Comparison of ENCODE assay signal across 9 mouse cellular contexts in the genomic region with DNA sequence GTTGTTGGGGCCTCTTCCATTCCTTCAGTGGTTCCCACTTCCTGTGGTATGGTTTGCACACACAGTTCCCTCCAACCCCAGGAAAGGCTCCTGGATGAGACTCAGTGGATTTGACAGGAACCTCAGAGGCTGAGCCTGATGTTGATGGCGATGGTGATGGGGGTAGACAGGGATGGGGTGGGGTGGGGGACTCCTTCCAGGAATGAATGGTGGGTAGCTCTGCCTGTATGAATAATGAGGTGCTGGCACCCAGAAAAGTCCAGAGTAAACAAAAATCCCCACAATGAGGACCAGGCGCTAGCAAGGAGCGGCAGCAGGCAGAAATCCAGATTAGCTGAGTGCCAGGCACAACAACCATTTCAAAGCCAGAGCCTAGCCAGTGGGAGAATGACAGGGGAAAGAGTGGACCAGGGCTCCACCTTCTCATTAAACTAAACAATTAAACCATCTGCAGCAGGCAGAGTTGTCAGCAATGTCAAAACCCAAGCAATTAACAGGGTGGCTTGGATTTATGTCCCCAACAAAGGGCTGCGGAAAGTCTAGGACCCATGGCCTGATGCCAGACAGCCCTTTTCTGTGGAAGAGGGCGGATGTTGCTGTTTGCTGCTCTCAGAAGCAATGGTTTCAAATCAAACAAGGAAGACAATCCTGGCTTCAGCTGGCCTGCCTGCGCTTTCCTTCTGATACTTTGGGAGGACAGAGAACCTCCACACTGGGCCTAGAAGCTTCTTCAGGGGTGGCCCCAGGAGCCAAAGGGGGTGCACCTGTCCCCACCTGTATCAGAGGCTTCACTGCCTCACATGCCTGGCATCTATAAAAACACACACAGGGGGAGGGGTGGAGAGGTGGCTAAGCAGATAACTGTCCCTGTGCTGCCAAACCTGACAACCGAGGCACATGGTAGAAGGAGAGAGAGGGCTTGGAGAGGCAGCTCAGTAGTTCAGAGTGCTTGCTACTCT. TPM values are rescaled to one million over a fixed set of nuclear protein-coding genes. Genes with fewer than 3 reads are reported as not detected.
A peak's percentile ranks its signal among the peaks of the same experiment; 100 is the strongest.
DNase-seq lines count a peak whose midpoint lies in the region; ATAC-seq and TF ChIP-seq lines count a peak whose summit lies in the region.
"Had no signal": no experiment of that assay in that cellular context is flagged by ENCODE, and none has a peak within 500 bp of the region (broad histone marks: within the 10 kb centered on the region; RNA-seq: fewer than 3 reads in every experiment).

No protein-coding gene starts in this region.

- no peak overlapping the region for H3K4me2 ChIP-seq in lung, embryonic 14.5 days
- no peak overlapping the region for H3K4me2 ChIP-seq in limb, embryonic 14.5 days (replicated peaks; ENCODE audit: low read depth, low read length, severe bottlenecking)

- H3K9ac ChIP-seq in lung, embryonic 14.5 days: no peak overlapping the region
- H3K9ac ChIP-seq in limb, embryonic 14.5 days (ENCODE audit: low read depth, low read length, severe bottlenecking): no peak overlapping the region

- H3K36me3 ChIP-seq in lung, embryonic 14.5 days (ENCODE audit: insufficient read depth): no peaks in the 10 kb centered on the region
- H3K36me3 ChIP-seq in limb, embryonic 14.5 days (ENCODE audit: control insufficient read depth, insufficient read depth, low read length): no peaks in the 10 kb centered on the region

- no peaks in the 10 kb centered on the region; the same call in 1 of the 2 replicates for H3K9me3 ChIP-seq in lung, embryonic 14.5 days (ENCODE audit: low read depth, low read length)
- no peaks in the 10 kb centered on the region; the same call in 1 of the 2 replicates for H3K9me3 ChIP-seq in limb, embryonic 14.5 days (ENCODE audit: control insufficient read depth, low read length)

- 0 out of 2 replicates have a peak, but pooled peaks cover 6% of the 10 kb centered on the region for H3K4me1 ChIP-seq in lung, embryonic 14.5 days (ENCODE audit: insufficient read depth)
- H3K4me1 ChIP-seq in limb, embryonic 14.5 days (ENCODE audit: control insufficient read depth, insufficient read depth, low read length): 0 out of 2 replicates have a peak, but pooled peaks cover 3% of the 10 kb centered on the region

- peak overlapping the region; percentile 48; the same call in 1 of the 2 replicates for H3K27ac ChIP-seq in lung, embryonic 14.5 days (ENCODE audit: low read depth)
- no peak overlapping the region for H3K27ac ChIP-seq in limb, embryonic 14.5 days (replicated peaks; ENCODE audit: low read depth, low read length)

- 23% methylated on average over 7 of the region's 7 CpGs for WGBS in lung, embryonic 14.5 days
- WGBS in limb, embryonic 14.5 days: 35% methylated on average over 7 of the region's 7 CpGs

- H3K27me3 ChIP-seq in lung, embryonic 14.5 days (ENCODE audit: insufficient read depth, low read length): peaks cover 25% of the 10 kb centered on the region
- H3K27me3 ChIP-seq in limb, embryonic 14.5 days (ENCODE audit: control insufficient read depth, insufficient read depth, low read length): no peaks in the 10 kb centered on the region

- TF ChIP-seq CTCF in lung, embryonic 14.5 days (IDR thresholded peaks at IDR 0.05; ENCODE audit: low read depth): no peak

- no peak for TF ChIP-seq POLR2A in limb, embryonic 14.5 days (IDR thresholded peaks at IDR 0.05; ENCODE audit: borderline replicate concordance, extremely low read depth, insufficient read depth, insufficient read length)

- ATAC-seq in lung, embryonic 14.5 days (ENCODE audit: insufficient read depth): peak; percentile 93
- ATAC-seq in limb, embryonic 14.5 days (ENCODE audit: low FRiP score, low read depth): no peak
- ATAC-seq in monocyte, adult 5-6 weeks (replicated peaks; ENCODE audit: insufficient number of reproducible peaks, low FRiP score, low TSS enrichment, poor library complexity, severe bottlenecking): no peak

- H3K4me3 ChIP-seq in lung, embryonic 14.5 days (ENCODE audit: low read depth, low read length): no peak overlapping the region
- no peak overlapping the region for H3K4me3 ChIP-seq in limb, embryonic 14.5 days (replicated peaks; ENCODE audit: low read length)

- DNase-seq in lung, embryonic 14.5 days: peak; percentile 97
- DNase-seq in lung, adult 18-20 months: no peak
- DNase-seq in forelimb bud, embryonic 11.5 days (ENCODE audit: low read depth, low spot score): peak; percentile 77
- peak; percentile 47 for DNase-seq in limb, embryonic 14.5 days (ENCODE audit: low spot score)
- DNase-seq in retina, embryonic 14.5 days (ENCODE audit: low spot score): peak; percentile 71
- no peak for DNase-seq in cerebellum, postnatal 36 days
- DNase-seq in liver: no peak
- DNase-seq: cerebellum, adult 11-12 months had no signal

RNA-seq across cellular contexts. Expression of a gene that starts 44.4 kb away (rescaled TPM):
- 0.29 and 0.39 TPM in 2 replicates for polyA plus RNA-seq in lung, embryonic 14.5 days (2014; fragmentation: Nextera tagmentation; extraction: Ambion mirVana)
- polyA plus RNA-seq in limb, embryonic 14.5 days (2012; rRNA removed): 2.6 and 3.0 TPM in 2 replicates
- polyA plus RNA-seq in limb, embryonic 14.5 days (2014; fragmentation: Nextera tagmentation; extraction: Ambion mirVana): 1.2 and 2.0 TPM in 2 replicates
- 44.7 to 96.7 TPM (median 53.9 TPM) in 3 replicates for total RNA-seq in monocyte, adult 5-6 weeks (2017)

Comparison
In these comparisons a context has a peak if more than half of its experiments do, and no peak if none do; other contexts are left out.
1. DNase-seq: peak in lung, embryonic 14.5 days (single experiment), forelimb bud, embryonic 11.5 days (single experiment), limb, embryonic 14.5 days (single experiment) and retina, embryonic 14.5 days (single experiment); none in lung, adult 18-20 months (0 of 2), cerebellum, postnatal 36 days (0 of 2) and liver (single experiment).